Comparison of ENCODE assay signal across 16 mouse cellular contexts in the genomic region with DNA sequence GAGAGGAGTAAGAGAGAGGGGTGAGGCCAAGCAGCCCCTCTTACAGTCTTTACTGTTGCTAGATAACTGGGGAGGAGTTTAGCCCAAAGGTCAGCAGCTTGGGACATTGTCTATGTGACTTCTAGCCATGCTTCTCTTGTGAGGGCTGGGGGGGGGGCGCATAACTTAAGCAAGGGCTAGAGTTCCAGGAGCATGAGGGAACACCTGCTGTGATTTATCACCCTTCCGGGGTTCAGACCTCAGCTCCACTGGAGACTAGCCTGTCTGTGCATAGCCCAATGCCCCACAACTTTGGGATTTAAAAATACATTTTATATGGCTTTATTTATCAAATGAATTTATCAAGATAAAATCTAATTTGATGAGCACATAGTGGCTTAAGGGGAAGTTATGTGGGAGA.
"Had no signal": no experiment of that assay in that cellular context is flagged by ENCODE, and none has a peak within 500 bp of the region (broad histone marks: within the 10 kb centered on the region; RNA-seq: fewer than 3 reads in every experiment).

No protein-coding gene starts in this region.

- H3K4me2 ChIP-seq: neural tube, embryonic 13.5 days; neural tube, embryonic 15.5 days; stomach, embryonic 15.5 days had no signal

- H3K27me3 ChIP-seq: neural tube, embryonic 13.5 days; neural tube, embryonic 15.5 days; stomach, embryonic 15.5 days had no signal

- H3K9me3 ChIP-seq: neural tube, embryonic 13.5 days; neural tube, embryonic 15.5 days; stomach, embryonic 15.5 days had no signal

- H3K4me3 ChIP-seq: neural tube, embryonic 13.5 days; neural tube, embryonic 15.5 days; stomach, embryonic 15.5 days had no signal

- H3K27ac ChIP-seq: neural tube, embryonic 13.5 days; neural tube, embryonic 15.5 days; stomach, embryonic 15.5 days; stomach, postnatal 0 days had no signal

- H3K9ac ChIP-seq: neural tube, embryonic 13.5 days; neural tube, embryonic 15.5 days; stomach, embryonic 15.5 days had no signal

- H3K4me1 ChIP-seq: neural tube, embryonic 13.5 days; neural tube, embryonic 15.5 days; stomach, embryonic 15.5 days had no signal

- DNase-seq: retina, postnatal 1 day; right cerebral cortex, adult 18-20 months; right cerebral cortex, postnatal 14 days; right cerebral cortex, postnatal 25 days; right cerebral cortex, postnatal 4 days; spleen, adult 18-20 months; thymus, adult 18-20 months; thymus, adult 2 months; thymus, postnatal 14 days; thymus, postnatal 25 days; thymus, postnatal 36 days; thymus, postnatal 4 days had no signal
